Mouse (Mus musculus) hindbrain, postnatal 0 days (tissue): ENCODE results near the gene Steap4. TPM values are rescaled to one million over a fixed set of nuclear protein-coding genes. Genes with fewer than 3 reads are reported as not detected.

Source experiments
- ATAC-seq: fragments of 200-750 bp; cut with Nextera tagmentation; 2 replicates; pipeline ENCODE4 v1.8.0; 2017; ENCODE audit warnings: mild to moderate bottlenecking, moderate TSS enrichment, moderate library complexity
- DNase-seq: peaks from one replicate; pipeline ENCODE4 v3.0.0-alpha.2; 2015; ENCODE audit warnings: low spot score
- H3K27ac ChIP-seq: fragments of 300-500 bp; sonication (generic); 2 replicates; pipeline ENCODE4 v1.5.1; 2014; ENCODE audit warnings: mild to moderate bottlenecking
- H3K27me3 ChIP-seq: fragments of 300-500 bp; sonication (generic); 2 replicates; pipeline ENCODE4 v1.6.1; 2014; ENCODE audit warnings: low read length, mixed read lengths; ENCODE audit not compliant: insufficient read depth
- H3K36me3 ChIP-seq: fragments of 300-500 bp; sonication (generic); 2 replicates; pipeline ENCODE4 v1.6.1; 2014; ENCODE audit warnings: low read length, mixed read lengths; ENCODE audit not compliant: insufficient read depth
- H3K4me1 ChIP-seq: fragments of 300-500 bp; sonication (generic); 2 replicates; pipeline ENCODE4 v1.6.1; 2014; ENCODE audit warnings: antibody characterized with exemption, low read length, mixed read lengths; ENCODE audit not compliant: insufficient read depth
- H3K4me2 ChIP-seq: fragments of 300-500 bp; sonication (generic); 2 replicates; pipeline ENCODE4 v1.6.1; 2014; ENCODE audit warnings: low read depth, mild to moderate bottlenecking, low read length, moderate library complexity, mixed read lengths
- H3K4me3 ChIP-seq: fragments of 300-500 bp; sonication (generic); 2 replicates; pipeline ENCODE4 v1.5.1; 2014; ENCODE audit warnings: low read length
- H3K9ac ChIP-seq: fragments of 300-500 bp; sonication (generic); replicated peaks from 2 replicates; pipeline ENCODE4 v1.6.1; 2014; ENCODE audit warnings: mild to moderate bottlenecking, low read length, moderate library complexity, mixed read lengths
- H3K9me3 ChIP-seq: fragments of 300-500 bp; sonication (generic); 2 replicates; pipeline ENCODE4 v1.6.1; 2016; ENCODE audit warnings: low read length, mixed read lengths
- CTCF ChIP-seq: IDR thresholded peaks from 2 replicates; pipeline ENCODE4 v1.5.1; 2016; ENCODE audit warnings: antibody characterized with exemption, control low read depth, low read depth
- whole genome bisulfite sequencing: fragments of 180-500 bp; shearing (Covaris S2); extraction: QIAGEN DNeasy Blood & Tissue Kit; methylation state at CpG from one replicate; pipeline ENCODE4 v1.1.7; 2014; 5-methylcytosine and 5-hydroxymethylcytosine counted together
- polyA plus RNA-seq: library from polyadenylated mRNA; unstranded; fragments of >200 nt; fragmentation: Nextera tagmentation; extraction: Ambion mirVana; gene quantifications from 2 replicates; pipeline ENCODE4 v1.2.1, GENCODE M21; 2015
- total RNA-seq: library from RNA; depleted of rRNA; stranded (reverse); fragments of >200 nt; gene quantifications from 2 replicates; pipeline ENCODE4 v1.2.3, GENCODE M21; 2014; rRNA removed

The Steap4 gene
- total RNA-seq (0.58 and 0.75 TPM in 2 replicates), polyA plus RNA-seq (0.79 and 1.2 TPM in 2 replicates)

DNA sequence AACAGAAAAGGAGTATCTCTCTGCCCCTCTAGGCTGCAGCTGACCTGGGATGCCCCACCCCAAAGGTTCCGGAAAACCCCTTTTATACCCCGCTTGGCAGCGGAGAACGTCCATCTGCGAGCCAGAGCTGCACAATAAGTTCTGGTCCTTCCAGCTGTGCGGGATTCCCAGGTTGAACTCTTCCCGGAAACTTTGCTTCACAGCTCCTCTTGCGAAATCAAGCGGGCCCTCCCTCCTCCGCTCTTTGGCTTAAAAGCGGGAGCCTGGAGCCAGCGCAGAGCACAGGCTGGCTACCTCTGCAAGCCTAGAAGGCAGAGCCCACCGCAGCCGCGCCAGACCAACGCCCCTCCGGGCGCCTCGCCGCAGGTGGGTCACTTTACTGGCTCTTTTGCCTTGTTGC, at the start of gene Steap4:
TSS of gene Steap4 (plus strand) at position 282 of the 400 bp plus-strand sequence.
- no peak for TF ChIP-seq CTCF
- no peaks in the 10 kb centered on the region for H3K9me3 ChIP-seq
- no peak within 1 kb of the TSS for H3K27ac ChIP-seq
- 6% methylated on average over 20 of the region's 20 CpGs for WGBS
- H3K4me2 ChIP-seq, result peak within 1 kb of the TSS; percentile 57
- H3K36me3 ChIP-seq, result no peaks in the 10 kb centered on the region
- no peak within 1 kb of the TSS for H3K9ac ChIP-seq
- ATAC-seq (0 out of 2 replicates have a peak, but pooled peaks have one; percentile 27), DNase-seq (peak; percentile 4)
- peak within 1 kb of the TSS; percentile 27 for H3K4me3 ChIP-seq
- no peaks in the 10 kb centered on the region for H3K27me3 ChIP-seq
- no peaks in the 10 kb centered on the region for H3K4me1 ChIP-seq

DNA sequence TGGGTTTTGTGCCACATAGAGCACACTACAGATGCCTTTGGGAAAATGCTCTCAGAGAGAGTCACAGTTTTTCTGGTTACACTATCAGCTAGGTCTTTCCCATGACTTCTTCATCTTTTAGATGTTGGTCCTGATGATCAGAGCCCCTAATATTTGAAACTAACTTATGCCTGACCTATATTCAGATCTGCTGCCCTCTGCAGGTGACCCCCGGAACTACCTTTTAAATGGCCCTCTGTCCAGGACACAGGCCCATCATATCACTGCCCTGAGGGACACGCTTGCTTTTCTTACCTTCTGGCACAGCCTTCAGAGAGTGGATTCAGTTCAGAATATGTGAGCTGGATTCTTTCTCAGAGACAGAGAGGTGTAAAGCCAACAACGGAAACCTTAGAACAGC, 48.3 kb upstream of the Steap4 start:
- no peaks in the 10 kb centered on the region for H3K27me3 ChIP-seq
- H3K9ac ChIP-seq, result no peak overlapping the region
- WGBS, result 68% methylated on average over 3 of the region's 3 CpGs
- no peak overlapping the region for H3K4me2 ChIP-seq
- no peak overlapping the region for H3K27ac ChIP-seq
- H3K4me1 ChIP-seq, result no peaks in the 10 kb centered on the region
- DNase-seq (no peak), ATAC-seq (no peak)
- no peak overlapping the region for H3K4me3 ChIP-seq
- TF ChIP-seq CTCF, result peak; percentile 33
- H3K36me3 ChIP-seq, result no peaks in the 10 kb centered on the region
- H3K9me3 ChIP-seq, result no peaks in the 10 kb centered on the region

DNA sequence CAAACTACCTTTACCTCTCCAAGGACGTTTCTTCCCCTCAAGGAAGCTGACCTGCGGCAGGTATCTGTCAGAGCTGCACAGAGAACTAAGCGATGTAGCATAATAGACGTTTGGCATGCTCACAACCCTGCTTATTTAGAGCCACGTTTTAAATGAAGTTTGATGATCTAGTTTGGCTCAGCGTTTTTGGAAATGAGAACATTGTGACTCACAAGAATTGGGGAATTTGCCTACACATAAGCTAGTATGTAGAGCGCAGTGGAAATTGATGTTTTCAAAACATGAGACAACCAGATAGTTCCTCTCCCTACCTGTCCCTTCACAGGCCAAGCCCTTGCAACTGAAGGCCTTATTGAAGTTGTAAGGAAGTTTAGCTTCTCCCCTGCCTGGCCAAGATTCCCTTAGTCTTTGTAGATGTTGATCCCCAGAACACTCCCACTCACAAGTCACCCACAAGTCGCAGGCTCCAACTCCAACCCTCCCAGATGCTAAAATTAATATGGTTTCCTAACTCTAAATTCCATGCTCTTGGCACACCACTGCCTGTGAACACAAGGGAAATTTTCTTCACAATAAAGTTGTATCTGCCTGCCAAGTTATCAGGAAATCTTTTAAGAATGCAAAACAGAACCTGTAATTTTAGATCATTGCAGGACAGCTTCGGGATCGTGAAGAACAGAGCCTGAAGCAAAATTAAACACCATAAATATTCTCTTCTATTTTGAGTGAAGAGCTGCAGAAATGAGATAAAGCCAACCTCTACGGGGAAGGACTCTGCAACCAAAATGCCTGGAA, 42.6 kb upstream of the Steap4 start:
- no peaks in the 10 kb centered on the region for H3K4me1 ChIP-seq

DNA sequence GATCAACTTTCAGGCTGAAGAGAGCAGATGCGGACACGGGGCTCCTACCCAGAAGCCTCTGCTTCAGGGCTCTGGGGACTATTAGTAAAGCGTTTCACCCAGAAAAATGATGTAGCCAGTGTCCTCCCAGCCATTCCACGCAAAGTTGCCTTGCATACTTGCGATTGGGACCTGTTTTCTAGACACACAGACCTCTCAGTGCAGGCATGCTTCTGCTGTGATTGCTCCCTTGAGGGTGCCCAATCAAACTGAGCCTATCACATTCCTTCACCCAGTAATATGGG, 42.0 kb upstream of the Steap4 start:
- Histone ChIP-seq H3K9ac (no peak overlapping the region), H3K4me3 (no peak overlapping the region), H3K36me3 (no peaks in the 10 kb centered on the region), H3K4me2 (no peak overlapping the region), H3K27ac (no peak overlapping the region), H3K4me1 (no peaks in the 10 kb centered on the region), H3K9me3 (no peaks in the 10 kb centered on the region), H3K27me3 (no peaks in the 10 kb centered on the region)
- no peak for DNase-seq
- WGBS, result 85% methylated on average over 5 of the region's 5 CpGs
- no peak for TF ChIP-seq CTCF
- ATAC-seq, result no peak

More for the DNA sequence above, 42.6 kb upstream of the Steap4 start:
- Histone ChIP-seq H3K36me3 (no peaks in the 10 kb centered on the region), H3K4me2 (no peak overlapping the region), H3K4me3 (no peak overlapping the region), H3K9me3 (no peaks in the 10 kb centered on the region), H3K9ac (no peak overlapping the region), H3K27me3 (no peaks in the 10 kb centered on the region), H3K27ac (no peak overlapping the region)
- ATAC-seq (no peak), DNase-seq (no peak)
- WGBS, result 84% methylated on average over 11 of the region's 11 CpGs
- no peak for TF ChIP-seq CTCF

DNA sequence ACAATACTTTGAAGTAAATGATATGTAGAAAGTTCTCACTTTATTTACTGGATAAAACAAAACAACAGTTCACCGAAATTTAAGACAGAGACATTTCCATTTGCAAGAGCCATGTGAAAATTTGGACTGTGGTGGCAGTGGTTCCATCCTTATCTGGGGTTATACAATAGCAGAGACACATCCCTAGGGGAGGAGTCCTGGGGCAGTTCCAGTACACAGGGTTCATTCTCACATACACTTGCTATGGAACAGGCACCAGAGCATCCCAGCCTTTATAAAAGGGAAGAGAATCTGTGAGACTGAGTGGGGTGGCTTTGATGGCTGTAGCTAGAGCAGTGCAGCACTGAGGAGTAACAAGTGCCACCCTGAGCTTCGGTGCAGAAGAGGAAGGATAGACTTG, 40.6 kb upstream of the Steap4 start:
- H3K4me2 ChIP-seq, result no peak overlapping the region
- H3K27me3 ChIP-seq, result no peaks in the 10 kb centered on the region
- no peak for DNase-seq
- no peaks in the 10 kb centered on the region for H3K9me3 ChIP-seq
- H3K9ac ChIP-seq, result no peak overlapping the region
- no peaks in the 10 kb centered on the region for H3K36me3 ChIP-seq
- no peaks in the 10 kb centered on the region for H3K4me1 ChIP-seq
- H3K4me3 ChIP-seq, result no peak overlapping the region
- no peak for ATAC-seq
- 90% methylated on average over 2 of the region's 2 CpGs for WGBS
- no peak for TF ChIP-seq CTCF
- H3K27ac ChIP-seq, result no peak overlapping the region

DNA sequence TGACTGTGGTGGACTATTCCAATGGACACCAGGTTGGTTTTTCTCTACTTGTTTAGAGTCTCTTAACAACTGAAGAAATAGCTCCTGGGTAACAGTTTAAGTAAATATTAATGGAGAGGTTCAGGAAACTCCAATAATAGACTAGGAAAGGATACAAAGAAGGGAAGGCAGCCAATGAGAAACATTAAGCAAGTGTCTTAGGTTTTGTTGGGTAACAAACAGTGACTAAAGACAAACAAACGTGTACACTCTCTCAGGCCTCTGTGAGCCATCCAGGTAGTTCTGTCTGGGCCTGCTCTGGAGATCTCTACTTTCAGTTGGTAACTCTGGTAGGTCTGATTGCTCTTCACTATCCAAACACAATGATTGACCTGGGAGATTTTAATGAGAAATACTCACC, 37.5 kb upstream of the Steap4 start:
- ATAC-seq (no peak), DNase-seq (no peak)
- no peak overlapping the region for H3K9ac ChIP-seq
- no peaks in the 10 kb centered on the region for H3K4me1 ChIP-seq
- no peak overlapping the region for H3K4me3 ChIP-seq
- H3K9me3 ChIP-seq, result no peaks in the 10 kb centered on the region
- 85% methylated on average over 1 of the region's 1 CpGs for WGBS
- TF ChIP-seq CTCF, result no peak
- no peak overlapping the region for H3K4me2 ChIP-seq
- no peaks in the 10 kb centered on the region for H3K36me3 ChIP-seq
- no peaks in the 10 kb centered on the region for H3K27me3 ChIP-seq
- no peak overlapping the region for H3K27ac ChIP-seq

DNA sequence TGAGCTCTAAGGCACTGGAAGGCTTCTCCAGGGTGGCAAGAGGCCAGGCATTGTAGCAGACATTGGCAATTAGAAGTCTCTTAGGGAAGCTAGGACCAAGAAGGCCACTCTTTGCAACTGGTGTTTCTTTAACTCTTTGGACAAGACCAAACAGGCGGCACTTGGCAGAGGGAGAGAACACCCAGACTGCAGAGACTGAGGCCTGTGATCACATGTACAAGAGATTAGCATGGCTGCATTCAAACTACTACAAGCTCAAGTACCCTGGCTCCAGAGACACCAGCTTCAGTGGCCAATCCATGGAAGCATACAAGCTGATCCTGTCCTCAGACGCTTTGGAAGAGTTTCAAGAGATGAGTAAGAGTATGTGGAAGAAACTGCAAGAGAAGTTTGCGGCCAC, 36.6 kb upstream of the Steap4 start:
- H3K27ac ChIP-seq, result no peak overlapping the region
- 92% methylated on average over 3 of the region's 3 CpGs for WGBS
- DNase-seq (no peak), ATAC-seq (no peak)
- no peaks in the 10 kb centered on the region for H3K9me3 ChIP-seq
- no peaks in the 10 kb centered on the region for H3K27me3 ChIP-seq
- no peak for TF ChIP-seq CTCF
- H3K36me3 ChIP-seq, result no peaks in the 10 kb centered on the region
- H3K4me3 ChIP-seq, result no peak overlapping the region
- no peak overlapping the region for H3K4me2 ChIP-seq
- no peaks in the 10 kb centered on the region for H3K4me1 ChIP-seq
- H3K9ac ChIP-seq, result no peak overlapping the region
